Mouse (Mus musculus): ENCODE results near the gene Camk1d.

DNA sequence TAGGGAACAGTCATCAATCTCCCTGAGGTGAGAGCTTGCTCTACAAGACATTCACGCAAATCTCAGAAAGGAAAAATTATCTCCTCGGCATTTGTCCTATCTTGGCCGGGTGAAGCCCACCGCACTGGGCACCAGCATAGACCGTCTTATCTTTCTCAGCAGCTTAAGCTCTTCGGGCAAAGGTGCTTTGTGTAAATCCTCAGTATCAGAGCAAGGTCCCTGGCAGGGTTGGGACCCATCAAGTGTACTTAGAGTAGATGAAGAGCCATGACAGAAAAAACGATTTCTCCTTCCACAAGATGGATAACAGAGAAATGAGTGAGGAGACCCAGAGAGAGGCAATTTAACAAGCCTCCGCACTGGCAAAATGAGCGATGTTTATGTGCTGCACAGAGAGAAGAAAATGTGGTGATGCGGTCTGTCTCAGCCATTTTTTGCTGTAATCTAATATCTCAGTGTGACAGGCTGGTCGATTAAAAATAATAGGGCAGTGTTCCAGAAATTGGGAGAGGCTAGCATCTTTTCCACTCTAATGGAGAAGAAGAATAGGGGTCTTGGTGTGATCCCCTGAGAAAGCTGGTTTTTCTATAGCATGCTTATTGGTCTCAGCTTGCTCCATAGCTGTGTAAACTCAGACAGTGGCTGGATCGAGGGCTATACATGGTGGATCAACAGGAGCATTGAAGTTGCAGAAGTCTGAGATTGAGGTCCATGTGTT, 386.6 kb downstream of the Camk1d start:
- no peak for TF ChIP-seq CTCF (IDR thresholded peaks at IDR 0.05; ENCODE audit: low read depth, low read length)
- no peak for TF ChIP-seq GATA1 (IDR thresholded peaks at IDR 0.05; ENCODE audit: borderline replicate concordance, low read length)
